Mouse (Mus musculus) cerebellum, postnatal 36 days (tissue): ENCODE data around the gene Cep250.
"Not testable (repeated sequence)": the region's sequence is repeated elsewhere in the genome, so short reads cannot be mapped to it uniquely, and the experiment has no call there.

Experiments
- DNase-seq, 2 experiments: peaks; one replicate each; pipeline ENCODE4 v3.0.0; 2021 to 2022; ENCODE audit warnings: mixed read lengths in 2 of 2

Gene Cep250

GRCm38 (mm10) chr2:155956134-155957059 lies at the start of gene Cep250:
Gene Cep250 (plus strand): TSS chr2:155956458.
- peak; percentile 88 to 91 for DNase-seq

- no peak for DNase-seq
Observed at GRCm38 (mm10) chr2:155914684-155915083, 41.6 kb upstream of the Cep250 start.

GRCm38 (mm10) chr2:155923143-155923542 lies 33.1 kb upstream of the Cep250 start:
- DNase-seq = no peak

- DNase-seq = not testable (repeated sequence)
Observed at GRCm38 (mm10) chr2:155925213-155925612, 31.0 kb upstream of the Cep250 start.

- DNase-seq = no peak
Observed at GRCm38 (mm10) chr2:155928711-155929345, 27.4 kb upstream of the Cep250 start.

- peak; percentile 89 to 94 for DNase-seq
Observed at GRCm38 (mm10) chr2:155929531-155930442, 26.5 kb upstream of the Cep250 start, which contains the start of gene Uqcc1. Gene Uqcc1 (minus strand): TSS chr2:155930310.

GRCm38 (mm10) chr2:155939897-155940529 lies 16.2 kb upstream of the Cep250 start:
- no peak for DNase-seq

GRCm38 (mm10) chr2:155940681-155941080 lies 15.6 kb upstream of the Cep250 start, which contains the start of gene Gm15557:
Gene Gm15557 (plus strand): TSS chr2:155940728.
- DNase-seq = no peak

- DNase-seq = no peak
Observed at GRCm38 (mm10) chr2:155941697-155942442, 14.4 kb upstream of the Cep250 start.

GRCm38 (mm10) chr2:155943463-155943862 lies 12.8 kb upstream of the Cep250 start:
- no peak for DNase-seq

- DNase-seq = no peak
Observed at GRCm38 (mm10) chr2:155944685-155945084, 11.6 kb upstream of the Cep250 start.

GRCm38 (mm10) chr2:155945124-155945523 lies 11.1 kb upstream of the Cep250 start, which contains the start of gene Gdf5:
Gene Gdf5 (minus strand): TSS chr2:155945367.
- DNase-seq = no peak

GRCm38 (mm10) chr2:155945580-155945979 lies 10.7 kb upstream of the Cep250 start:
- DNase-seq = no peak

GRCm38 (mm10) chr2:155946069-155946468 lies 10.2 kb upstream of the Cep250 start:
- DNase-seq = peak; percentile 63 to 67

- no peak for DNase-seq
Observed at GRCm38 (mm10) chr2:155946499-155946898, 9.8 kb upstream of the Cep250 start.

- DNase-seq = no peak
Observed at GRCm38 (mm10) chr2:155947390-155948002, 8.8 kb upstream of the Cep250 start.

- DNase-seq = no peak
Observed at GRCm38 (mm10) chr2:155949362-155949761, 6.9 kb upstream of the Cep250 start.

GRCm38 (mm10) chr2:155952006-155952405 lies 4.3 kb upstream of the Cep250 start:
- peak; percentile 76 to 81 for DNase-seq

GRCm38 (mm10) chr2:155959981-155960380 lies 3.7 kb downstream of the Cep250 start:
- DNase-seq = no peak

GRCm38 (mm10) chr2:155961862-155962261 lies 5.6 kb downstream of the Cep250 start:
- no peak for DNase-seq

- DNase-seq = peak in 1 of 2 experiments; percentile 47
Observed at GRCm38 (mm10) chr2:155962991-155963390, 6.7 kb downstream of the Cep250 start.
